Mouse (Mus musculus) brown adipose tissue, adult 24 weeks (tissue): Measurements from ENCODE around the gene Ccdc6. TPM values are rescaled to one million over a fixed set of nuclear protein-coding genes. Genes with fewer than 3 reads are reported as not detected.
A peak's percentile ranks its signal among the peaks of the same experiment; 100 is the strongest.
"Not testable (repeated sequence)": the region's sequence is repeated elsewhere in the genome, so short reads cannot be mapped to it uniquely, and the experiment has no call there.

Experiments
- H3K27ac ChIP-seq: fragments of 200-500 bp; replicated peaks from 2 replicates; pipeline ENCODE4 v1.5.1; 2012; ENCODE audit warnings: low read depth, mild to moderate bottlenecking, low read length
- H3K4me1 ChIP-seq: fragments of 200-500 bp; 2 replicates; pipeline ENCODE4 v1.6.1; 2012; ENCODE audit warnings: low read length, mixed read lengths; ENCODE audit not compliant: control insufficient read depth, insufficient read depth, insufficient read length
- H3K4me3 ChIP-seq: fragments of 200-500 bp; 2 replicates; pipeline ENCODE4 v1.5.1; 2012; ENCODE audit warnings: low read depth, mild to moderate bottlenecking, low read length, moderate library complexity; ENCODE audit not compliant: insufficient read depth
- polyA plus RNA-seq: library from polyadenylated mRNA; stranded (reverse); fragments of >200 nt; gene quantifications from 2 replicates; pipeline ENCODE4 v1.2.4, GENCODE M21; 2012; ENCODE audit not compliant: missing spikeins, insufficient read depth, insufficient read length

The Ccdc6 gene
- polyA plus RNA-seq, 1 experiment = 16.1 TPM

DNA sequence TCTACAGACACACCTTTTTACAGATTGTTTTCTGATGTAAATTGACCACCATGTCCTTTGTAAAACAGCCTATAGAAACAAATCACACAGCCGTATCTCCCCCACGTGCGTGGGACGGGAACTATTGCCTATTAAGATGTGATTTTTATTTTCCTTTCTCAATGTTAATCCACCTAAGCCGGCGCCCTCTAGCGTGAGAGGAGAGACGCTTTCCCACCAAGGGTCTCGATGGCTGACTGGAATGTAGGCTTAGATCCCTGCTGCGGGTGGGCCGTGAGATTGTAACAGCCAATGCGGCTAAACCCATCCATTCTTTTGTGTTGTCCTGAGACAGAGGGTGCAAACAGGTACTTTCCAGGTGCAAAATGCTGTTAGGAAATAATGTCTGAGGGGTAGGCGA, 92.9 kb downstream of the Ccdc6 start:
- Histone ChIP-seq H3K4me3 (no peak overlapping the region), H3K27ac (no peak overlapping the region), H3K4me1 (peaks cover 2% of the 10 kb centered on the region)

DNA sequence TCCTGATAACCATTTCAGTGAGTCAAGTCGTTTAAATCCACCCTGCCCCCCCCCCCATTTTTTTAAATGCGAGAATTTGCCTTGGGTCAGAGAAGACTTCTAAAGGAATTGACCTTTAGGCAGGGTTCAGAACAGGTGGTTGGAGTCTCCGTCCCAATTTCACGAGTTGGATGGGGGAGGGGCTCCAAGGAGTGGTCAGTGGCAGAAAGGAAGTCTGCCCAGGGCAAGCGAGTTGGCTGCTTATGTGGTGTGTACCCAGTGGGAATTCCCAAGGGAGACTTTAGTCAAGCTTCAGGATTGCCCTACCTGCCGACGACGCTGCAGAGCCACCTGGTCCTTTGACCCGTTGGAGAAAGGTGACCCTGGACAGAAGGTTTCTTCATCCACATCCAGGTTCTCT, 97.4 kb downstream of the Ccdc6 start:
- Histone ChIP-seq H3K4me3 (no peak overlapping the region), H3K4me1 (peaks cover 8% of the 10 kb centered on the region; the same call in 1 of the 2 replicates)

DNA sequence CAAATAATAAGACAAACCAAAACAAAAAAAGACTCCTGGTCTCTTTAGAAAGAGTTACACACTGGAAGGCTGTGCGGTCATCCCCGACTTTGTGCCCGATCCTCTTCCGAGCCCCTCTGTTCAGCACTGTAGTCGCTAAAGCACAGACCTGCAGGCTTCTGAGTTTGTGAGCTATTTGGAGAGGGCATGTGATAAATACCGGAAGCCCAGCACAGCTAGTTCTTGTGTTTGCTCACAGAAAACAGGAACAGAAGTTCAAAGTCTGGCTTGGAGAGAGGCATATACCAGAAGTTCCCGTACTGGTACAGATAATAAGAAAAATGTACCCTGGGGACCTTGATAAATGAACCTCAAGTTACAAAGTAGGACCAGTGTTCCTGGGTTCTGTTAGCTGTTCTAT, 98.4 kb downstream of the Ccdc6 start:
- peak overlapping the region; percentile 39; the same call in 1 of the 2 replicates for H3K27ac ChIP-seq

More for the DNA sequence above, 97.4 kb downstream of the Ccdc6 start:
- H3K27ac ChIP-seq = no peak overlapping the region

GRCm38 (mm10) chr10:70195786-70196185, 98.9 kb downstream of the Ccdc6 start:
- Histone ChIP-seq H3K4me1 (peaks cover 8% of the 10 kb centered on the region; the same call in 1 of the 2 replicates), H3K27ac (peak overlapping the region; percentile 35; the same call in 1 of the 2 replicates), H3K4me3 (no peak overlapping the region)

More for the DNA sequence above, 98.4 kb downstream of the Ccdc6 start:
- Histone ChIP-seq H3K4me3 (no peak overlapping the region), H3K4me1 (peaks cover 8% of the 10 kb centered on the region; the same call in 1 of the 2 replicates)

GRCm38 (mm10) chr10:70196666-70197065, 99.7 kb downstream of the Ccdc6 start:
- no peak overlapping the region for H3K27ac ChIP-seq
- no peak overlapping the region for H3K4me3 ChIP-seq
- peaks cover 8% of the 10 kb centered on the region; the same call in 1 of the 2 replicates for H3K4me1 ChIP-seq

- Histone ChIP-seq H3K4me1 (peaks cover 8% of the 10 kb centered on the region; the same call in 1 of the 2 replicates), H3K27ac (peak overlapping the region; percentile 62)
These were observed 100.7 kb downstream of the Ccdc6 start for GRCm38 (mm10) chr10:70197601-70198000.

GRCm38 (mm10) chr10:70198012-70198411, 101.1 kb downstream of the Ccdc6 start:
- H3K4me1 ChIP-seq = peaks cover 8% of the 10 kb centered on the region; the same call in 1 of the 2 replicates
- H3K27ac ChIP-seq = peak overlapping the region; percentile 59
- H3K4me3 ChIP-seq = no peak overlapping the region

More at GRCm38 (mm10) chr10:70197601-70198000, 100.7 kb downstream of the Ccdc6 start:
- no peak overlapping the region for H3K4me3 ChIP-seq

GRCm38 (mm10) chr10:70198951-70199463, 102.1 kb downstream of the Ccdc6 start:
- Histone ChIP-seq H3K27ac (no peak overlapping the region), H3K4me3 (no peak overlapping the region), H3K4me1 (peaks cover 8% of the 10 kb centered on the region; the same call in 1 of the 2 replicates)

- peaks cover 8% of the 10 kb centered on the region; the same call in 1 of the 2 replicates for H3K4me1 ChIP-seq
- H3K27ac ChIP-seq = no peak overlapping the region
- H3K4me3 ChIP-seq = no peak overlapping the region
These were observed 102.7 kb downstream of the Ccdc6 start for GRCm38 (mm10) chr10:70199466-70200210.

DNA sequence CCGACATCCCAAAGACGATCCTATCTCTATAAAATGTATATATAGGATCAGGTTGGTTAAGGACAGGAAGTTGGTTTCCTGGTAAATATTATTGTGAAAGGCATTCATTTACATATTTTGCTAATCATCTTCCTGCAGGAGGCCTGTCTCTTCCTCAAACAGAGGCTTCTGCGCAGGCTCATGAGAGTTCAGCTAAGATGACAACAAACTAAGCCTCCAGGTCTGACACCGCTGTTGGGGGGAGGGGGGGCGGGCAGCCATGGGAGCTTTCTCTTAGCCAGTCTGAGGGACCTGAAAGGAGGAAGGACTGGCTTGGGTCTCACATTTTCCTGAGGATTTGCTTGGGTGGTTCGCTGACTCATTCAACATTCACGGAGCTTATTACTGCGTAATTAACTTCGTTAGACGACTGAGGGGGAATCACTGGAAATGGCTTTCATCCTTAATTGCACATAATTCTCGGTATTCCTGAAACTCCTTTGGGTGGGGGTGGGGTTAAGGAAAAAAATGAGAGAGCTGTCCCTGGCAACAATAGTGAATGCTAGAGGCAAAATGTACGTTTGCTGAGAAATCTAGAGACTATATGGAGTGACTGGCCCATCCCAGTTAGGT, 104.1 kb downstream of the Ccdc6 start:
- Histone ChIP-seq H3K4me3 (no peak overlapping the region), H3K4me1 (peaks cover 8% of the 10 kb centered on the region; the same call in 1 of the 2 replicates), H3K27ac (no peak overlapping the region)

GRCm38 (mm10) chr10:70204505-70205399, 107.8 kb downstream of the Ccdc6 start, which contains the start of gene Mrln:
Gene Mrln (plus strand): TSS chr10:70204664.
- Histone ChIP-seq H3K27ac (no peak within 1 kb of the TSS), H3K4me1 (no peaks in the 10 kb centered on the region), H3K4me3 (no peak within 1 kb of the TSS)

- no peaks in the 10 kb centered on the region for H3K4me1 ChIP-seq
- H3K27ac ChIP-seq = no peak overlapping the region
- no peak overlapping the region for H3K4me3 ChIP-seq
These were observed 114.4 kb downstream of the Ccdc6 start for GRCm38 (mm10) chr10:70211281-70211680.

DNA sequence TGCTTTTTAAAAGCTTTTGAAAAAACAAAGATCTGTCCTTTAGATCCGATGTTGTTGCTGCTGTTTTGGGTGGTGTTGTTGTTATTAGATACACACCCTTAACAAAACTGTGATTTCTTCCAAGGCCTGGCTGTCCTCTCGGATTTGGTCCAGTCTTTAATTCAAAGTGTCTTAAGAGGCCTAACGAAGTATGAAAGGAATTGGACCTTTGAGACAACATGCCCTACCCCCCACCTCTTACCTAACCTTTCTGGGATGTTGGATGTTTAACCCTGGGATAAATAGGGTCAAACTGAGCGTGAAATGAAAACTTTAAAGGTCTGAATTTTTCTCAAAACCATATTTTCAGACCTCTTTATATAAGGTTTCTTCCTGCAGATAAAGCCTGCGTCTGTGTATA, 124.0 kb downstream of the Ccdc6 start:
- Histone ChIP-seq H3K4me1 (no peaks in the 10 kb centered on the region), H3K4me3 (no peak overlapping the region), H3K27ac (no peak overlapping the region)

DNA sequence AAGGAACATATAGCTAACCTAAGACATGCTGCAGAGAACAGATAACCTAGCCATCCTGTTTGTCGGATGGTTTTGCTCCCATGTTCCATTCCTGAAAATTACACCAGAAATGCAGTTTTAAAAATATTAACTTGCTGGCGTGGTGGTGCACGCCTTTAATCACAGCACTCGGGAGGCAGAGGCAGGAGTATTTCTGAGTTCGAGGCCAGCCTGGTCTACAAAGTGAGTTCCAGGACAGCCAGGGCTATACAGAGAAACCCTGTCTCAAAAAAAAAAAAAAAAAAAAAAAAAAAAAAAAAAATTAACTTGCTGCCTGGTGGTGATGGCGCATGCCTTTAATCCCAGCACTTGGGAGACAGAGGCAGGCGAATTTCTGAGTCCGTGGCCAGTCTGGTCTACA, 125.3 kb downstream of the Ccdc6 start:
- H3K27ac ChIP-seq, H3K4me1 ChIP-seq, H3K4me3 ChIP-seq: not testable (repeated sequence)
